Mouse (Mus musculus): ENCODE measurements around the gene Upk3b.
"Not testable (repeated sequence)": the region's sequence is repeated elsewhere in the genome, so short reads cannot be mapped to it uniquely, and the experiment has no call there.

Upk3b gene

DNA sequence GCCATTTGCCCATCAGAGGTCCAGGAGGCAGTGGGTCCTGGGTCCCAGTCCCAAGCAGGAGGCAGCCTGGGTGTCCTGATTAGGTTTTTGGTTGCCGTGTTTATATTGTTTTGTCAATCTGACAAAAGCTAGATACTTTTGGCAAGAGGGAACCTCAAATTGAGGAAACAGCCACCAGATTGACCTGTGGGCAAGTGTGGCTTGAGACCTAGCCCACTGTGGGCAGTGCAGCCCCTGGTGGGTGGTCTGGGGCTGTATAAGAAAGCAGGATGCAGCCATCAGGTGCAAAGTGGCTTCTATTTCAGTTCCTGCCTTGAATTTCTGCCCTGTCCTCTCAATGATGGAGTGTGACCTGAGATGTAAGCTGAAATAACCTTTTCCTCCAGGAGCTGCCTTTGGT is 3.0 kb upstream of the Upk3b start:
- no peak for DNase-seq

DNA sequence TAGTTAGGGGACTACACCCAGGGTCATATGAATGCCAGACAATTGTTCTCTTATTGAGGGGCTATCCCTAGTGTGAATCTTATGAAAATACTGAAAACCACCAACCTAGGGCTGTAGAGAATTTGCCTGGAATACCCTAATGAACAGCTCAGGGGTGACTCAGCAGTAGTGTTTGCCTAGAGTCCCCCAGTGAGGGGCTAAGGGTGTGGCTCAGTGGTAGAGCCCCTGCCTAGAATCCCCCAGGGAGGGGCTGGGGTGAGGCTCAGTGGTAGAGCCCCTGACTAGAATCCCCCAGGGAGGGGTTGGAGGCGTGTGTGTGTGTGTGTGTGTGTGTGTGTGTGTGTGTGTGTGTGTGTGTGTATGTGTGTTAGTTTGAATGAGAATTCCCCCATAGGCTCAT is 1.6 kb upstream of the Upk3b start:
- no peak for DNase-seq

DNA sequence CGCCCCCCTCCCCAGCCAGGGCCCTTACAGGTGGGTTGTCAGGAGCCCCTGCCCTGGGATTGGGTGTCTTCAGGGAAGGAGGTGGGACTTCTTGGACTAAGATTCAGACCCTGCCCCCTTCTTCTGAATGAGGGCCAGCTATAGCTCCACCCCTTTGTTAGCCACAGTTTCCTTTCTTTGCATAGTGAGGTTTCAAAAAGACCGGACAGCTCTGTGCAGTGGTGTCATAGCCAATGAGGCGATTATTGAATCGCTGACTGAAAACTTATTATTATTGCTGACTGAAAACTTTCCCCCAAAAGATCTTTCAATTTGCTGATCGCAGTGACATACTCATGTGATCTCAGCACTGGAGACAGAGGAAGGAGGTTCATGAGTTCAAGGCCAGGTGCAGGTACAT is 1.9 kb downstream of the Upk3b start:
- DNase-seq, result no peak

DNA sequence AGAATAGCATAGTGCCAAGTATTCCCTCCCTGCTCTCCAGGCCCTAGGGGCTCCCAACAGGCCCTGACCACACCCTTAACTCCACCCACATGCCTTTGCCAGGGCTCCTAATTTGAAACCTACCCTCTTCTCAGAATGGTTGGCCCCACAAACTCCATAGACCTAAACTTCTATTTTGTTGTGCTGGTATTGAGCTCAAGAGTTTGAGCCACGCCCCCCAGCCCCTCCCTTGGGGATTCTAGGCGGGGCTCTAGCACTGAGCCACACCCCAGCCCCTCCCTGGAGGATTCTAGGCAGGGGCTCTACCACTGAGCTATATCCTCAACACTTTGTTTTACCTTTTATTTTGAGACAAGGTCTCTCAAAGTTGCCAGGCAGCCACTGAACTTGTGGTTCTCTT is 3.0 kb downstream of the Upk3b start:
- no peak for DNase-seq

DNA sequence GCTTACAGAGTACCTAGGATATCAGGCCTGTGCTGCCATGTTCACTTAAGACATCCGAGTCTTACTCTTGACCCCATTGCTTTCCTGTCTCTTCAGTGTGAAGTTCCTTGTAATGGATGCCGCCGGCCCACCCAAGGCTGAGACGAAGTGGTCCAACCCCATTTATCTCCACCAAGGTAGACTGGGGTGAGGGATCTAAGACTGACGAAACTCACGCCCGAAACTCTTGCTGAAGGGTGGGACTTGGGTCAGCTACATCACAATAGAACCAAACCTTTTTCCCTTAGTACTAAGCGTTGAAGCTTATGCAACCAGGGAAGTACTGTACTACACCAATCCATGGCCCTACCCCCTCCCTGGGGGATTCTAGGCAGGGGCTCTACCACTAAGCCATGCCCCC is 3.4 kb downstream of the Upk3b start:
- DNase-seq, result no peak

DNA sequence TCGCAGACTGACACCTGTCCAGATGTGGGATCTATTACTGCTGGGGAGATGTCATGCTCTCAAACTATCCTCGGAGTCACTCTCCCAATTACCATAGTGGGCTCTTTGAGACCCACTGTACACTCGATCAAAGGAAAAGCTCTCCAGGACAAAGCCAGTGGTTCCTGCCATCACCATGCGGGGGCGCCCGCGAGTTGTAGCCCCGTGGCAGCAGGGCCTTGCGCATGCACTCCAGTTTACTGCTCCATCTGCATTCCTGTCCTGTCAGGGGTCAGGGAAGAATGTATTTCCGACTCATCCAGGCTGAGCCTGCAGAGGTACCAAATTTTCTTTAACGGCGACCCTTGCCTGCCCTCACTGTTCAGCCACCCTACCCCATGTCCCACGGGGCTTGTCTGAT is 6.6 kb downstream of the Upk3b start:
- DNase-seq, result no peak

DNA sequence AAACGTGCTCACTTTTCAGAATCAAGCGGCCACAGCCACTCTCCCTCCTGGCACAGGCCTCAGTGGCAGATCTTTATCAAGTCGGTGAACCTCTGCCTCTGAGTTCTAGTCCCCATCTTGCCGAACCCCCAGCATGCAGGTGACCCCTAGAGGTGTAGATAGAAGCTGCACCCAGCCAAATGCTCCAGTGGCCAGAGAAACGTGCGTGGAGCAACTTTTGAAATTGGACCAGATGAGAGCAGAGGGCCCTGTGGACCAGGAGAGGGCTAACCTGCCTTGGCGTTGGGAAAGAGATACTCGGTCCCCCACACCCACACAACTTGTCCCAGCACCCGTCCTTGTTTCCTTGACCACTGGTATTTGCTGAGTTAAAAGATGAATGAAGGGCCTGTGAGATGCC is 7.1 kb downstream of the Upk3b start:
- DNase-seq, result no peak

DNA sequence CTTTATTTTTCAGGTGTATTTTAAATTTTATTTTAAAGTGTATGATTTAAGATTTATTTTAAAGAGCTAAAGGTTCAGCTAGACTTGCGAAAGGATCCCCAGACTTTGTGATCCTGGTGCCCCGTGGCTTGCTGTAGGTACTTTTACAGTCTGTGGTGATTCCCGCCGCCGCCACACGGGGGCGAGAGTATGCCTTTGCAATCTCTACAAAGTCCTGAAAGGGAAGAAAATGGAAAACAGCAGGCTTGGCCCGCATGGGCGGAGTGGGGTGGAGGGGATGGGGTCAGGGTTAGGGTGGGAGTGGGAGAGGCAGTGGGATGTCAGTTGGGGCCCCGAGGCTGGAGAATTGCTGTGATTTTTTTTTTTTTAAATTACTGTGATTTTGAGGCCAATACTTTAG is 7.7 kb downstream of the Upk3b start:
- DNase-seq, result peak; percentile 78

DNA sequence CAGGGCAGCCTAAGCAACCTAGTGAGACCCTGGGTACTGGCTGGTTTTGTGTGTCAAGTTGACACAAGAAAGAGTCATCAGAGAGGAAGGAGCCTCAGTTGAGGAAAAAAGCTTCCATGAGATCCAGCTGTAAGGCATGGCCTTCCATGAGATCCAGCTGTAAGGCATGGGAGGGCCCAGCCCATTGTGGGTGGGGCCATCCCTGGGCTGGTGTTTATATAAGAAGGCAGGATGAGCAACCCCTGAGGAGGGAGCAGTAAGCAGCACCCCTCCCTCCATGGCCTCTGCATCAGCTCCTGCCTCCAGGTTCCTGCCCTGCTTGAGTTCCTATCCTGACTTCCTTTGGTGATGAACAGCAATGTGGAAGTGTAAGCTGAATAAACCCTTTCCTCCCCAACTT is 10.2 kb downstream of the Upk3b start:
- not testable (repeated sequence) for DNase-seq

DNA sequence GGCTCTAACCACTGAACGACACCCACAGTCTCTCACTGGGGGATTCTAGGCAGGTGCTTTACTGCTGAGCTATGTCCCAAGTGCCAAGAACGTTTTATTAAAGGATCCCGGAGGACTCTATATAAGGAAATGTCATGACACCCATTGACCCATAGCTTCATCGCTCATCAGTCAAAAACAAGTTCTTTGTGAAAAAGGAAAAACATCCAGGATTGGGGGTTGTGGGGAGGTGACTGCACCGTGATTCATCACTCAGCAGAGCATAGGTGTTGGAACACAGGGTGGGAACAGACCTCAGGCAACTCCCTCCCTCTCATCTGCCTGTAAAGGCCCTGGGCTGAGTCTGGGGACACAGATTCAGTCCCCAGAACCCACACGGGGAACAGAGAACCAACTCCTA is 11.6 kb downstream of the Upk3b start:
- DNase-seq, result no peak

DNA sequence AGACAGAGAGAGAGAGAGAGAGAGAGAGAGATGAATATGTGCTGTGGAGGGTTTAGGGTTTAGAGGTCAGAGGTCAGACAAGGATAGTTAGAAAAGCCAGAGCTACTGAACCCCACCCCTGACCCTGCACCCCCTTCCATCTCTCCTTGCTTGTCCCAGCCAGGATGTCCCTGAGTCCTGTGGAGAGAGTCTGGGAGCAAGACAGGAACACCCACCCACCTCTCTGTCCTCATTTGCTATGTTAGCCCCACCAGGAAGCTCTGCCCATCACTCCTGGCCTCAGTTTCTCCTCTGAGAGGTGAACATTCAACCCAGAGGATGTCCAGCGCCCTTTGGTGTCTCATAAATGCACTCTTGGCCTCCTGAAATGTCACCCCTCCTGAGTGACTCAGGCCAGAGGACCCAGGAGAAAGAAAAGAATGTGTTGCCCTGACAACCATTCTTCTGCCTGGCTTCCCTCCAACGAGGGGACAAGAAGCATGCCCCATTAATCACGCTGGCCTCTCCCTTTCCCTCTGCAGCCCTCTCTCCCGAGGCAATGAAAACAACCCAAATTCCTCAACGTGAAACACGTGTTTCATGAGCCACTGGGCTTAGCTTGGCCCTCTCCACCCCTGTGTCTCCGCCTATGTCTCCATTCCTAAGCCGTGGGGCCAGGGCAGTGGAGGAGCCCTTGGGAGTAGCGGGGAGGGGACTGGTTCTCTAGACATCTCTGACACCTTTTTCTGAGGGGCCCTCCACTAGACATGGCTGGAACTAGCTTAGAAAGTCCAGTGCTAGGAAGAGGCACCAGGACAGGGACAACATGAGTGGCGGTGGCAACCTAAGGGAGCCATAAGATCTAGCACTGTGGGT is 13.2 kb downstream of the Upk3b start:
- peak; percentile 89 for DNase-seq

DNA sequence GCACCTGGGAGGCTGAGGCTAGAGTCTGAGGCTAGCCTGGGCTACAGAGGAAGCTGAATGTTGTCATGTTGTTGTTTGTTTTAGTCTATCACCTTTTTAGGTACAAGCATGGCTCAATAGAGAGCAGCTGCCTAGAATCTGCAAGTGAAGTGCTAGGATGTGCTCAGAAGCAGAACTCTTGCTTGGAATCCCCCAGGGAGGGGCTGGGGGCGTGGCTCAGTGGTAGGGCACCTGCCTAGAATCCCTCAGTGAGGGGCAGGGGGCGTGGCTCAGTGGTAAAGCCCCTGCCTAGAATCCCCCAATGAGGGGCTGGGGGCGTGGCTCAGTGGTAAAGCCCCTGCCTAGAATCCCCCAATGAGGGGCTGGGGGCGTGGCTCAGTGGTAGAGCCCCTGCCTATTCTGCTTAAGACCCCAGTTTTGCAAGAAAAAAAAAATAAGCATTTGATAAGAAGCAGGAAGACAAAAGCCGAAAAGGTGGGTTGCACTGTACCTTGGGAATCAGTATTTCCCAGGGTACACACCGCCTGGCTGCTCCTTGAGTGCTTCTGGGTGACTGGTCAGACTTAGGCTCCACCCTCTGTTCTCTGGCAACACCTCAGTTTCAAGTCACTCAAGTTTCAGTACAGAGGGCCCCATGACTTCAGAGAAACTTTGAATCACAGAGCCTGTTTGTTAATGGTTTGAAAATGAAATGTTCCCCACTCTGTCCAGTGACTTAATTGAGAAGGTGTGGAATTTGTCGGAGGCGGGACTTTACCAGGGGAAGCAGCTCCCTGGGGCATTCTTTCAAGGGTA is 14.8 kb downstream of the Upk3b start:
- peak; percentile 71 for DNase-seq

DNA sequence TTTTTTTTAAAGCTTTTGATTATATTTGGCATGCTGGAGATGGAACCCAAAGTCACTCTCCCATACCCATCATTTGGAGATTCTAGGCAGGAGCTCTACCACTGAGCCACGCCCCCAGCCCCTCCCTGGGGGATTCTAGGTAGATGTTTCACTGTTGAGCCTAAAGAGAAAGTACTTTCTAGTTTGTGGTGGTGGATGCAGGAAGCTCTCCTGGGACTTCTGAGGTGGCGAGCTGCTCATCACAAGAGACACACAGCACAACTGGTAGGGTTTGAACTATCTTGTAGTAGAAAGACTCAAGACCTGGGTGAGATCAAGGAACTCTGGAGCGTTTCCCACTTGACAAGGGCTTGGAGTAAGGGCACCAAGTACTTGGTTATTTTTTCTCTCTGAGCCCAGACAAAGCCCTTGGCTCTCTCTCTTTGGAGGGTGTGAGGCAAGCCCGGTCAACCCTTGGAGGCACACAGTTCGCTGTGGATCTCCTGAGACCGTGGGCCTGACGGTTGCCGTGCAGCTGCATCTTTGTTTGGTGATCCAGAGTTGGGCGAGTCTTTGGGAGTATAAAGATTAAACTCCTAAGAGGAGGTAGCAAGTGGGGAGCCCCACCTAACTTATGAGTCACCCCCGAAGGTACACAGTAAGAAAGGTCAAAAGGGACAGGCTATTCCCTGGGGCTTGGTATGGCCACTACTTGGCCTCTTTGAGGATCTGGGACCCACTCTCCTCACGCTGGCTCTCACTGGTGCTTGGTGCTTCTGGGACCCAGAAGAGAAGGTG is 16.2 kb downstream of the Upk3b start, which contains the start of gene Upk3bl:
TSS of gene Upk3bl (plus strand) at position 192 of the 777 bp plus-strand sequence.
- no peak for DNase-seq

DNA sequence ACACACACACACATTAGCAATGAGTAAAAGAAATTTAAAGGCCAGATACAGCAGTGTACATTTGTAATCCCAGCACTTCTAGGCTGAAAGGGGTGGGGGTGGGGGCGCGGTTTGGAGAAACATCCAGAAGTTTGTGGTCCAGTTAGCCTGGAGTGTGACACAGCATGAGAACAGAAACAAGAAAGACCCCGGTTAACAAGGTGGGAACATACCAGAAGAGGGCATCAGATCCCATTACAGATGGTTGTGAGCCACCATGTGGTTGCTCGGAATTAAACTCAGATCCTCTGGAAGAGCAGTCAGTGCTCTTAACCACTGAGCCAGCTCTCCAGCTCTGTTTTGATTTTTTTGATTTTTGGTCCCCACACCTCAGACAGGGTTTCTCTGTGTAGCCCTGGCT is 17.8 kb downstream of the Upk3b start:
- DNase-seq, result no peak

DNA sequence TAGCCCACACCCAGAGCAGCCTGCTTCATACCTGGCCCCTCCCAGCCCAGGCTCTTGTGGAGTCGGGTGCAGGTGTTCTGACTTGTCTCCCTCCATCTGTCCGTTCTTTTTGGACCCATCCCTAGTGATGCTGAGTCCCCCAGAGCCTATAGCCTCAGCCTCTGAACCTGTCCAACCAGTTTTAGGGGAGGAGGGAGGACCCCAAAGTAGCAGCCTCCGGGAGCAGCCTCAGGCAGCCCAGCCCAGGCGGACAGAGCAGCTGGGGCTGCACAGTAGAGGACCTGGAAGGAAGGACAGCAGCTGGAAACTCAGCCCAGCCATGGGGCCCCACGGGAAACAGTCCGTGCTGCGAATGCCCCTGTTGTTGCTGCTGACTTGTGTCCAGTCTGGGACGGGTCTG is 18.8 kb downstream of the Upk3b start:
- no peak for DNase-seq

DNA sequence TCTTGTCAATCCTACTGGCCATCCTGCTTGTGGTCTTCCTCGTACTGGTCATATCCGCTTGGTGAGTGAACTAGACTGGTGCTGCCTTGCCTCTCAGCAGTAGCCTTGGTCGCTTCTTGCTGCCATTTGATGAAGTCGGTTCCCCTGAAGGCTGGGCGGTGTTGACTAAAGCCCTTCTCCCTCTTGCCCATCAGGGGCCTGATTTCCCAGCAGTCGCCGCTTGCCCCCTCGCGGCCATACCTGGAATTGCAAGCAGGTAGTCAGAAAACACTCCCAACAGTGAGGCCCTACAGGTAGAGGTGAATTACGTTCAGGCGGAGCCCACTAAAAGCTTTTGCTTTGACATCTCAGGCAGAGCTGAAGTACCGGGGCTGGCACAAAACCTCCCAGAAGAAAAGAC is 23.3 kb downstream of the Upk3b start:
- peak; percentile 68 for DNase-seq

DNA sequence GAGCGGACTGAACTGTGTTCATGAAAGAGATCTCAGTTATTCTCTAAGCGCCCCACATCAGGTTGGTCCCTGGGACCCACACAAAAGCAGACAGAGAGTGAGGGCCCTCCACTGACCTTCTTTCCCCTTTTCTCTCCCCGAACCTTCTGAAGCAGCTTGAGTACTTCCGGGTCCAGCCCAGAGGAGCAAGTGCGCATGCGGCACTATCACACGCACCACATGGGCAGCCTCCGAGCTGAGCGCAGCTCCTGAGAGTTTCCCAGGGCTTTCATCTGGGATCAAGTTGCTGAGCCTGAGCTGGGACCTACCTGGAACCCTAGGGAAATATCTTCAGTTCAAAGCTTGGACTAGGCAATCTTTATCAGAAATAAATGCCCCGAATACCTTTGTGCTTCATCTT is 25.6 kb downstream of the Upk3b start:
- no peak for DNase-seq

DNA sequence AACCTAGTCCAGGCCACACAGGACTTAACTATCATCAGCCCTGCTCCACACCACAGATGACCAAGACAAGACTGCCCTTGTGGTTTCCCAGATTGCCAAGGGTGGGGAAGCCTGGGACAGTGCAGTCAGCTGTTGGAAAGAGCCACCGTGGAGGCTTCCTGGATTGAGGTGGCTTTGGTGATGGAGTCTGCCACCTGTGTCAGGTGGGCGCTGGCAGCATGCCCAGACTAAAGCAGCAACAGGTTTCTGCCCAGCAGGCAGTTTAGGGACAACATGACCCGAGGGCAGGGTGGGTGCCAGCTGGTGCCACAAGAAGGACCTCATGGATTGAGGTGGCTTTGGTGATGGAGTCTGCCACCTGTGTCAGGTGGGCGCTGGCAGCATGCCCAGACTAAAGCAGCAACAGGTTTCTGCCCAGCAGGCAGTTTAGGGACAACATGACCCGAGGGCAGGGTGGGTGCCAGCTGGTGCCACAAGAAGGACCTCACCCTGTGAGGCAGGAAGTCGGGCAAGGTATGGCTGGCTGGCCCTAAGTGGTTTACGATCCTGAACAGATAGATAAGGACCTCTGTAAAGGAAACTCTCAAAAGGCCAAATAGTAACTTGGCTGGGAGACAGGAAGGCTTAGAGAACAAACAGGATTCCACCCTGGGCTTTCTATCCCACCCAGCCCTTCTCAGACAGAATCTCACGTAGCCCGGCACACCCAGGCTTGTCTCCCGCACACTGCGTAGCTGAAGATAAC is 28.3 kb downstream of the Upk3b start:
- not testable (repeated sequence) for DNase-seq

DNA sequence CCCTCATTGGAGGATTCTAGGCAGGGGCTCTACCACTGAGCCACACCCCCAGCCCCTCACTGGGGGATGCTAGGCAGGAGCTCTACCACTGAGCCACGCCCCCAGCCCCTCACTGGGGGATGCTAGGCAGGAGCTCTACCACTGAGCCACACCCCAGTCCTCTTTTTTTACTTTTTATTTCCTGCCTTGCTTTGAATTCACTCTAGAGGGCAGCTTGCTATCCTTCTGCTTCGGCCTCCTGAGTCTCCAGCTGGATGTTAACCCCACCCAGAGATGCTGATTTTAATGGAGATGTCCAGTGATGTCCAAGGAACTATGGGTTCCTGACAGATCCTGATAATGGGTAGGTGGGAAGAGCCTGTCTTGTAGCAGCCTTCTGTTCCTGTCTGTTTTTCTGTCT is 31.1 kb downstream of the Upk3b start:
- no peak for DNase-seq

DNA sequence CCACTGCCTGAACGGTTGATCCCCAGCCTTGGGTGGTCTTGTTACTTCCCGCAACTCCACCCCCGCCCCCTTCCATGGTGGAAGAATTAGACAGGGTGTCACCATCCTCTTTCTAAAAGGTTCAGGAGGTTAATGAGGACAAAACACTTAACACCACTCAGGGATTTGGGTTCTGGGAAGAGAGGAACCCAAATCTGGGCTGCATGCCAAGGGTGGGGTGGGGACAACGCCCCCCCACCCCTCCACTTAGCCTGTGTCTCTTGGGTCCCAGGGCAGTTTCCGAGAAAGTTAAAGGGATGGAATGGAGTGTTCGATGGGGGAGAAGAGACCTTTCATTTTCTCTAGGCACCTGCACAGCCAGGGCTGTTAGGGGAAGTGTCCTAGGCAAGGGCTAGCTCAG is 34.8 kb downstream of the Upk3b start:
- DNase-seq, result no peak

DNA sequence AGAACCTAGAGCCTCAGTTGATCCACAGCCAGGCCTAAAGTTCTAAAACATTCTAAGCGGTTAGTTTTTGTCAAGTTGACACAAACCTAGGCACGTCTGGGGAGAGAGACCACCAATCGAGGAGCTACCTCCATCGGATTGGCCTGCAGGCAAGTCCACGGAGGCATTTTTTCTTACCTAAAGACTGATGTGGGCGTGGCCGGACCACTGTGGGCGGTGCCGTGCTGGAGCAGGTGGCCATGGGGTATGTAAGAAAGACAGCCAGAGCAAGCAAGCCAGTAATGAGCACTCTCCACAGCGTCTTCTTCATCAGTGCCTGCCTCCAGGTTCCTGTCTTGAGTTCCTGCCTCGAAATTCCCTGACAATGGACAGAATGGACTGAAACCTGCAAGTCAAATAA is 35.2 kb downstream of the Upk3b start:
- DNase-seq, result no peak

DNA sequence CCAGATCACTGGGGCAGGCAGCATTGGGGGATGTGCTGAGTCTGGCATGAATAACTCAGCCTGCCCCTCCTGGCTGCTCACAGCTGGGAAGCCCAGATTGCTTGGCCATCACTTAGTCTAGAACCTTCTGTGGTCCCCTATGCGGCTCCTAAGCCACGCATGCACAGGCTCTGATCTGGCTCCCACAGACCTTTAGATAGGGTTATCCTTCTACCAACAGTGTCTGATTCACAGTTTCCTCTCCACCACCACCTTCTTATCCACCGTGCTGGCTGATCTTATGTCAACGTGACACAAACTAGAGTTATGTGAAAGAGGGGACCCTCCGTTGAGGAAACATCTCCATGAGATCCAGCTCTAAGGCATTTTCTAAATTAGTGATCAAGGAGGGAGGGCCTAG is 36.8 kb downstream of the Upk3b start:
- DNase-seq, result no peak

DNA sequence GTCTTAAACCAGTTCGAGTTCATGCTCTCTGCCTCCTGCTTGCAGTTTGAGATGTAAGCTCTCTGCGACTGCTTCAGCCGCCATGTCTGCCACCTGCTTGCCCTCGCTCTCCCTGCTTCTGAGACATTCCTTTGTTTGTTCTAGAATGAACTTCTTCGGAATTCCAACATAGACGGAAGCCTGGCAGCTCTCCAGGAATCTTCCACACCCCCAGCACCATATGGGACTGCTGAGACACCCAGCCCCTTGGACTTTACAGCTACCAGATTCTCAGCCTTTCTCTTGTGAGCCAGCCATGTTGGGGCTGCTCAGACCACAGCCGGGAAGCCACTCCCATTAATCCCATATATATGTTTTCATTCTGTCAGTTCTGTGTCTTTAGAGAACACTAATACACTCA is 38.0 kb downstream of the Upk3b start:
- DNase-seq, result no peak

Data from kidney, adult 11 months (tissue).